Mouse (Mus musculus) lung, postnatal 25 days (tissue): ENCODE measurements around the gene Maml3.

ENCODE experiments used
- DNase-seq: peaks from one replicate; pipeline ENCODE4 v3.0.0; 2022; ENCODE audit warnings: low spot score

Gene Maml3

GRCm38 (mm10) chr3:52046027-52046700 lies 58.7 kb downstream of the Maml3 start:
- peak; percentile 79 for DNase-seq

GRCm38 (mm10) chr3:52045221-52045641 lies 59.6 kb downstream of the Maml3 start:
- DNase-seq: no peak

- DNase-seq: no peak
Measured at GRCm38 (mm10) chr3:52044651-52045050, 60.2 kb downstream of the Maml3 start.

- no peak for DNase-seq
Measured at GRCm38 (mm10) chr3:52043847-52044246, 61.0 kb downstream of the Maml3 start.

- no peak for DNase-seq
Measured at GRCm38 (mm10) chr3:52042680-52043079, 62.2 kb downstream of the Maml3 start.

- DNase-seq: peak; percentile 85
Measured at GRCm38 (mm10) chr3:52039958-52040357, 64.9 kb downstream of the Maml3 start.

- DNase-seq: no peak
Measured at GRCm38 (mm10) chr3:52037260-52037659, 67.6 kb downstream of the Maml3 start.

GRCm38 (mm10) chr3:52035404-52035803 lies 69.5 kb downstream of the Maml3 start:
- no peak for DNase-seq

- no peak for DNase-seq
Measured at GRCm38 (mm10) chr3:52033857-52034588, 70.9 kb downstream of the Maml3 start.

- no peak for DNase-seq
Measured at GRCm38 (mm10) chr3:52031327-52031726, 73.5 kb downstream of the Maml3 start.

- DNase-seq: peak; percentile 39
Measured at GRCm38 (mm10) chr3:52030114-52030513, 74.8 kb downstream of the Maml3 start.

GRCm38 (mm10) chr3:52029661-52030081 lies 75.2 kb downstream of the Maml3 start:
- DNase-seq: peak; percentile 80

- peak; percentile 29 for DNase-seq
Measured at GRCm38 (mm10) chr3:52027972-52028371, 76.9 kb downstream of the Maml3 start.

- DNase-seq: no peak
Measured at GRCm38 (mm10) chr3:52022486-52022885, 82.4 kb downstream of the Maml3 start.

- no peak for DNase-seq
Measured at GRCm38 (mm10) chr3:52018103-52018439, 86.8 kb downstream of the Maml3 start.

GRCm38 (mm10) chr3:52017439-52018102 lies 87.3 kb downstream of the Maml3 start:
- DNase-seq: peak; percentile 21

GRCm38 (mm10) chr3:52016178-52016577 lies 88.7 kb downstream of the Maml3 start:
- no peak for DNase-seq

- DNase-seq: no peak
Measured at GRCm38 (mm10) chr3:52015556-52015955, 89.3 kb downstream of the Maml3 start.

- peak; percentile 11 for DNase-seq
Measured at GRCm38 (mm10) chr3:52011032-52011710, 93.7 kb downstream of the Maml3 start.

GRCm38 (mm10) chr3:52009321-52009720 lies 95.6 kb downstream of the Maml3 start:
- no peak for DNase-seq

GRCm38 (mm10) chr3:52007602-52008252 lies 97.1 kb downstream of the Maml3 start:
- DNase-seq: peak; percentile 18
